Mouse (Mus musculus) intestine, embryonic 15.5 days (tissue): Measurements from ENCODE around the gene Sco2. TPM values are rescaled to one million over a fixed set of nuclear protein-coding genes. Genes with fewer than 3 reads are reported as not detected.
A peak's percentile ranks its signal among the peaks of the same experiment; 100 is the strongest.

Experiments
- ATAC-seq: fragments of 200-750 bp; cut with Nextera tagmentation; 2 replicates; pipeline ENCODE4 v1.8.0; 2017; ENCODE audit warnings: moderate TSS enrichment, moderate library complexity
- H3K27ac ChIP-seq: fragments of 300-500 bp; sonication (generic); 2 replicates; pipeline ENCODE4 v1.5.1; 2015; ENCODE audit warnings: mild to moderate bottlenecking, inconsistent platforms
- H3K27me3 ChIP-seq: fragments of 300-500 bp; sonication (generic); replicated peaks from 2 replicates; pipeline ENCODE4 v1.6.1; 2015; ENCODE audit warnings: inconsistent platforms
- H3K36me3 ChIP-seq: fragments of 300-500 bp; sonication (generic); 2 replicates; pipeline ENCODE4 v1.6.1; 2015; ENCODE audit warnings: inconsistent platforms
- H3K4me1 ChIP-seq: fragments of 300-500 bp; sonication (generic); replicated peaks from 2 replicates; pipeline ENCODE4 v1.6.1; 2015; ENCODE audit warnings: inconsistent platforms
- H3K4me2 ChIP-seq: fragments of 300-500 bp; sonication (generic); replicated peaks from 2 replicates; pipeline ENCODE4 v1.6.1; 2015; ENCODE audit warnings: mild to moderate bottlenecking, inconsistent platforms
- H3K4me3 ChIP-seq: fragments of 300-500 bp; sonication (generic); replicated peaks from 2 replicates; pipeline ENCODE4 v1.5.1; 2015; ENCODE audit warnings: inconsistent platforms
- H3K9ac ChIP-seq: fragments of 300-500 bp; sonication (generic); 2 replicates; pipeline ENCODE4 v1.6.1; 2015; ENCODE audit warnings: inconsistent platforms
- H3K9me3 ChIP-seq: fragments of 300-500 bp; sonication (generic); 2 replicates; pipeline ENCODE4 v1.6.1; 2016; ENCODE audit warnings: inconsistent platforms
- WGBS: fragments of 180-500 bp; shearing (Covaris S2); methylation state at CpG from one replicate; pipeline ENCODE4 v1.1.7; 2015; 5-methylcytosine and 5-hydroxymethylcytosine counted together
- polyA plus RNA-seq: library from polyadenylated mRNA; unstranded; fragments of >200 nt; fragmentation: Nextera tagmentation; extraction: Ambion mirVana; gene quantifications from 2 replicates; pipeline ENCODE4 v1.2.1, GENCODE M21; 2015

The Sco2 gene
- polyA plus RNA-seq, 1 experiment from 2014 or later, result 10.4 TPM

- Histone ChIP-seq H3K27ac (no peak overlapping the region), H3K36me3 (peaks cover 84% of the 10 kb centered on the region), H3K27me3 (no peaks in the 10 kb centered on the region), H3K4me3 (no peak overlapping the region), H3K9ac (no peak overlapping the region), H3K4me1 (no peaks in the 10 kb centered on the region), H3K4me2 (no peak overlapping the region), H3K9me3 (no peaks in the 10 kb centered on the region)
- ATAC-seq, result no peak
- 88% methylated on average over 4 of the region's 4 CpGs for WGBS
Observed at GRCm38 (mm10) chr15:89365141-89365551, 8.5 kb downstream of the Sco2 start.

DNA sequence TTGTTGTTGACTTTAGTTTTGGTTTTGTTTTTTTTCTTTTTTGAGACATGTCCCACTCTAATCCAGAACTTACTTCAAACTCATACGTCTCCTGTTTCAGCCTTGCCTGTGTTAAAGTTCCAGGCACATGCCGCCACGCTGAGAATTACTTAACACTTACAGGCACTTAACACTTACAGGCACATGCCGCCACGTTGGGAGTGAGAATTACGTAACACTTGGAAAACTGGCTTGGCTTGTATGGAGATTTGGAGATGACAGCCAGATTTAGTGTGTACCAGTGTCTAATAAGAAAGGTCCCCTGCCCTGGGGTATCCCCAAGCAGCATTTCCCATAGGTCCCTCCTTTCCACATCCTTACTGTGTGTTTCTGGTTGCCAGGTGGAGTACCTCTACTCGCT lies 10.6 kb downstream of the Sco2 start:
- Histone ChIP-seq H3K9me3 (no peaks in the 10 kb centered on the region), H3K4me3 (no peak overlapping the region), H3K4me2 (no peak overlapping the region), H3K4me1 (peaks cover 3% of the 10 kb centered on the region; the same call in 1 of the 2 replicates), H3K27ac (no peak overlapping the region), H3K36me3 (peaks cover 67% of the 10 kb centered on the region), H3K9ac (no peak overlapping the region), H3K27me3 (no peaks in the 10 kb centered on the region)
- 88% methylated on average over 7 of the region's 7 CpGs for WGBS
- no peak for ATAC-seq

DNA sequence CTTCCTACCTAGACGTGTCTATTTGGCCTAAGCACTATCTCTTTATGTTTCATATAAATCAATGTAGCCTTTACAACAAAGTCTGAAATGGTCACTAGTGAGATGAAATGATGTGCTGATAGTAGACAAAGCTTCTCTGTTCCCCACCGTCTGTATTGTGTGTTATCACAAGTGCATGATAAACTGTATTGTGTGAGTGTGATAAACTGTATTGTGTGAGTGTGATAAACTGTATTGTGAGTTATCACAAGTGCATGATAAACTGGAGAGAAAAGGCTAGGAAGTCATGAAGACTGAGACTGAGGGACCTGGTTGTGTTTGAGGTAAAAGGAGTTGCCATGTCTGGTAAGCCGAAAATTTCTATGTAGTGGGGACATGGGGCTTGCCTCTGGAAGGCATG lies 14.9 kb downstream of the Sco2 start:
- Histone ChIP-seq H3K36me3 (peaks cover 35% of the 10 kb centered on the region), H3K9ac (no peak overlapping the region), H3K4me3 (no peak overlapping the region), H3K27me3 (no peaks in the 10 kb centered on the region), H3K4me2 (no peak overlapping the region), H3K9me3 (no peaks in the 10 kb centered on the region), H3K27ac (no peak overlapping the region), H3K4me1 (peaks cover 16% of the 10 kb centered on the region)
- no peak for ATAC-seq
- WGBS, result 82% methylated on average over 3 of the region's 3 CpGs

DNA sequence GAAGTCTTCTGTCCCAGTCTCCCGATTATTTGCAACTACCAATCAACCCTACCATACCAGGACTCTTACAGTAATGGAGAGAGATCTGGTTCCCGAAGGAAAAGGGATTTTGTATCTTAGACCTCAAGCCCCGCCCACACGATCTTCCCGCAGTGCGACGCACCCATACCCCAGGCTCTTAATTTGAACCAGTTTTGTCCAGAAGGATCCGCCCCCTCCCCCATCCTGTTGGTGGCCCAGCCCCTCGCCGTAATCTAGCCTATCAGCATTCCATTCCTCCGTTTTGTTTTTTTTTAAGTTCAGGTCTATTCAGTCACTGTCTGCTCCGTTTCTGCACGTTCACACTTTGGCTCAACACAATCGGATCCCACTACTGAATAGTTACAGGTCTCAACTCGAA lies 17.3 kb downstream of the Sco2 start:
- Histone ChIP-seq H3K27ac (peak overlapping the region; percentile 86), H3K4me1 (peaks cover 16% of the 10 kb centered on the region), H3K9me3 (no peaks in the 10 kb centered on the region), H3K36me3 (peaks cover 41% of the 10 kb centered on the region), H3K27me3 (no peaks in the 10 kb centered on the region), H3K4me3 (peak overlapping the region; percentile 78), H3K9ac (peak overlapping the region; percentile 86), H3K4me2 (peak overlapping the region; percentile 66)
- peak; percentile 64 for ATAC-seq
- WGBS, result under 1% methylated on average over 15 of the region's 15 CpGs

GRCm38 (mm10) chr15:89355241-89356187 lies 18.1 kb downstream of the Sco2 start, which contains the start of the genes Lmf2 and Ncaph2:
TSS of gene Lmf2 (minus strand) at chr15:89355659.
TSS of gene Ncaph2 (plus strand) at chr15:89355719.
- H3K27me3 ChIP-seq, result no peaks in the 10 kb centered on the region
- peaks cover 16% of the 10 kb centered on the region for H3K4me1 ChIP-seq
- peaks cover 39% of the 10 kb centered on the region for H3K36me3 ChIP-seq
- peak within 1 kb of the TSS; percentile 86 for H3K9ac ChIP-seq
- H3K9me3 ChIP-seq, result no peaks in the 10 kb centered on the region
- WGBS, result under 1% methylated on average over 64 of the region's 64 CpGs
- peak within 1 kb of the TSS; percentile 78 for H3K4me3 ChIP-seq
- H3K27ac ChIP-seq, result peak within 1 kb of the TSS; percentile 86
- H3K4me2 ChIP-seq, result peak within 1 kb of the TSS; percentile 74
- ATAC-seq, result peak; percentile 95

DNA sequence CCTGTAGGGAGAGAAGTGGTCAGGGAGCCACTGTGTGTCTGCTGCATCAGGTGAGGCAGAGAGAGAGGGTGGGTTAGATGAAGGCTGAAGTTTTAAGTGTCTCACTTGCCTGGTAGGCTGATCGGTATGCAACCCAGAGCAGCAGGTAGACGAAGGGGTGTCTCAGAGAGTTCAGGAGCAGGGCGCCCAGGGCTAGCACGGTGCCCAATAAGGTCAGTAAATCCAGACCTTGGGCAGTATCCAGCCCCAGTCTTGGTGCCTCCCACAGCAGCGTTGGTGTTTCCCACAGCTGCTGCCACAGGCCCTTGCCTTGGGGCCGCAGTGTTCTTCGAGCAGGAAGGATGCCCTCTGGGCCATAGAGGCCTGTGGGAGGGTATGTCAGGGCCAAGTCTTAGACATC lies 19.2 kb downstream of the Sco2 start:
- Histone ChIP-seq H3K4me2 (peak overlapping the region; percentile 74), H3K27me3 (no peaks in the 10 kb centered on the region), H3K27ac (no peak overlapping the region), H3K36me3 (peaks cover 39% of the 10 kb centered on the region), H3K9me3 (no peaks in the 10 kb centered on the region), H3K4me1 (peaks cover 16% of the 10 kb centered on the region), H3K4me3 (peak overlapping the region; percentile 78), H3K9ac (peak overlapping the region; percentile 86)
- whole genome bisulfite sequencing, result 77% methylated on average over 7 of the region's 7 CpGs
- ATAC-seq, result no peak

- Histone ChIP-seq H3K36me3 (peaks cover 39% of the 10 kb centered on the region), H3K27me3 (no peaks in the 10 kb centered on the region), H3K9ac (0 out of 2 replicates have a peak overlapping the region, but pooled peaks have one; percentile 86), H3K4me3 (no peak overlapping the region), H3K4me1 (peaks cover 16% of the 10 kb centered on the region), H3K27ac (no peak overlapping the region), H3K9me3 (no peaks in the 10 kb centered on the region), H3K4me2 (peak overlapping the region; percentile 74)
- no peak for ATAC-seq
- WGBS, result 95% methylated on average over 16 of the region's 16 CpGs
Observed at GRCm38 (mm10) chr15:89353837-89354236, 19.8 kb downstream of the Sco2 start.

- H3K27ac ChIP-seq, result no peak overlapping the region
- H3K4me1 ChIP-seq, result peaks cover 11% of the 10 kb centered on the region
- H3K4me2 ChIP-seq, result no peak overlapping the region
- H3K9ac ChIP-seq, result no peak overlapping the region
- no peaks in the 10 kb centered on the region for H3K27me3 ChIP-seq
- 95% methylated on average over 12 of the region's 12 CpGs for WGBS
- peaks cover 35% of the 10 kb centered on the region for H3K36me3 ChIP-seq
- ATAC-seq, result no peak
- no peak overlapping the region for H3K4me3 ChIP-seq
- H3K9me3 ChIP-seq, result no peaks in the 10 kb centered on the region
Observed at GRCm38 (mm10) chr15:89352795-89353194, 20.9 kb downstream of the Sco2 start.

DNA sequence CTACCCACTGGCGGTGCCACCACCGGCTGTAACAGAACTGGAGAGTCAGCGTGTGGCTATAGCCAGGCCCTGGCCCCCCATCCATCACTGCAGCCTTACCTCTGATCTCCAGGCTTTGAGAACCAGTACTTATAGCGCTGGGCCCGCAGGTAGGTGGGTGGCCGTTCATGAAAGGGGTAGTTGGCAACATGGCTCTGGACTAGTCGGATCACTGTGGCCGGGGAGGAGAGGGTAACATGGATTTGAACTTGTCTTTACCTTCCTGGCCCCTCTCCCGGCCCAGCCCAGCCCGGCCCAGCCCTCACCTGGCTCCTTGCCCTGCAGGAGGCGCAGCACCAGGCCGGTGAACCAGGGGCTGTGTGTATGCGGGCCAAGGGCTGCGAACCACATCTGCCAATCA lies 21.6 kb downstream of the Sco2 start:
- no peak for ATAC-seq

GRCm38 (mm10) chr15:89351302-89351701 lies 22.3 kb downstream of the Sco2 start:
- Histone ChIP-seq H3K9me3 (no peaks in the 10 kb centered on the region), H3K27me3 (no peaks in the 10 kb centered on the region), H3K4me2 (no peak overlapping the region), H3K27ac (no peak overlapping the region), H3K9ac (no peak overlapping the region), H3K36me3 (peaks cover 35% of the 10 kb centered on the region), H3K4me3 (no peak overlapping the region), H3K4me1 (peaks cover 8% of the 10 kb centered on the region)
- 78% methylated on average over 15 of the region's 15 CpGs for WGBS
- no peak for ATAC-seq

More for the DNA sequence above, 21.6 kb downstream of the Sco2 start:
- Histone ChIP-seq H3K4me2 (no peak overlapping the region), H3K4me3 (no peak overlapping the region), H3K27ac (no peak overlapping the region), H3K36me3 (peaks cover 35% of the 10 kb centered on the region), H3K27me3 (no peaks in the 10 kb centered on the region), H3K9ac (no peak overlapping the region), H3K4me1 (peaks cover 8% of the 10 kb centered on the region), H3K9me3 (no peaks in the 10 kb centered on the region)
- 95% methylated on average over 14 of the region's 14 CpGs for WGBS

GRCm38 (mm10) chr15:89350447-89350846 lies 23.2 kb downstream of the Sco2 start:
- no peaks in the 10 kb centered on the region for H3K9me3 ChIP-seq
- H3K4me2 ChIP-seq, result no peak overlapping the region
- ATAC-seq, result no peak
- 84% methylated on average over 5 of the region's 5 CpGs for WGBS
- H3K36me3 ChIP-seq, result peaks cover 35% of the 10 kb centered on the region
- H3K27me3 ChIP-seq, result no peaks in the 10 kb centered on the region
- H3K27ac ChIP-seq, result no peak overlapping the region
- no peak overlapping the region for H3K9ac ChIP-seq
- H3K4me3 ChIP-seq, result no peak overlapping the region
- H3K4me1 ChIP-seq, result peaks cover 8% of the 10 kb centered on the region

- ATAC-seq, result no peak
- H3K36me3 ChIP-seq, result no peaks in the 10 kb centered on the region
Observed at GRCm38 (mm10) chr15:89343325-89343724, 30.3 kb downstream of the Sco2 start.

More at GRCm38 (mm10) chr15:89343325-89343724, 30.3 kb downstream of the Sco2 start:
- Histone ChIP-seq H3K4me3 (no peak overlapping the region), H3K4me1 (no peaks in the 10 kb centered on the region), H3K9ac (no peak overlapping the region), H3K9me3 (no peaks in the 10 kb centered on the region), H3K27me3 (no peaks in the 10 kb centered on the region), H3K4me2 (no peak overlapping the region), H3K27ac (no peak overlapping the region)
- 86% methylated on average over 3 of the region's 3 CpGs for WGBS
